Mouse (Mus musculus) heart, embryonic 11.5 days (tissue): Measurements from ENCODE around the gene Morn4. TPM values are rescaled to one million over a fixed set of nuclear protein-coding genes. Genes with fewer than 3 reads are reported as not detected.

ENCODE experiments used
- ATAC-seq: fragments of 200-750 bp; cut with Nextera tagmentation; replicated peaks from 2 replicates; pipeline ENCODE4 v1.8.0; 2017; ENCODE audit warnings: moderate library complexity; ENCODE audit not compliant: insufficient number of reproducible peaks, low FRiP score, low TSS enrichment
- H3K27ac ChIP-seq: fragments of 300-500 bp; sonication (generic); 2 replicates; pipeline ENCODE4 v1.5.1; 2014; ENCODE audit warnings: mild to moderate bottlenecking, low read depth, low read length
- H3K27me3 ChIP-seq: fragments of 300-500 bp; sonication (generic); 2 replicates; pipeline ENCODE4 v1.6.1; 2014; ENCODE audit warnings: mild to moderate bottlenecking, low read length, mixed read lengths; ENCODE audit not compliant: control insufficient read depth, insufficient read depth
- H3K36me3 ChIP-seq: fragments of 300-500 bp; sonication (generic); 2 replicates; pipeline ENCODE4 v1.6.1; 2014; ENCODE audit warnings: mild to moderate bottlenecking, low read length, moderate library complexity, mixed read lengths; ENCODE audit not compliant: control insufficient read depth, insufficient read depth
- H3K4me1 ChIP-seq: fragments of 300-500 bp; sonication (generic); 2 replicates; pipeline ENCODE4 v1.6.1; 2014; ENCODE audit warnings: low read length; ENCODE audit not compliant: control insufficient read depth, insufficient read depth
- H3K4me2 ChIP-seq: fragments of 300-500 bp; sonication (generic); 2 replicates; pipeline ENCODE4 v1.6.1; 2014; ENCODE audit warnings: mild to moderate bottlenecking, moderate library complexity
- H3K4me3 ChIP-seq: fragments of 300-500 bp; sonication (generic); 2 replicates; pipeline ENCODE4 v1.5.1; 2014; ENCODE audit warnings: low read depth, low read length
- H3K9ac ChIP-seq: fragments of 300-500 bp; sonication (generic); 2 replicates; pipeline ENCODE4 v1.6.1; 2014; ENCODE audit warnings: mild to moderate bottlenecking, low read depth, low read length, moderate library complexity
- H3K9me3 ChIP-seq: fragments of 300-500 bp; sonication (generic); replicated peaks from 2 replicates; pipeline ENCODE4 v1.6.1; 2016; ENCODE audit warnings: low read length; ENCODE audit not compliant: control insufficient read depth
- WGBS: fragments of 180-500 bp; shearing (Covaris S2); extraction: QIAGEN DNeasy Blood & Tissue Kit; methylation state at CpG from one replicate; pipeline ENCODE4 v1.1.7; 2014; ENCODE audit not compliant: insufficient replicate concordance; 5-methylcytosine and 5-hydroxymethylcytosine counted together
- polyA plus RNA-seq: library from polyadenylated mRNA; unstranded; fragments of >200 nt; fragmentation: Nextera tagmentation; extraction: Ambion mirVana; gene quantifications from 2 replicates; pipeline ENCODE4 v1.2.1, GENCODE M21; 2014

Gene Morn4
- polyA plus RNA-seq, 1 experiment from 2014 or later = 18.7 TPM

DNA sequence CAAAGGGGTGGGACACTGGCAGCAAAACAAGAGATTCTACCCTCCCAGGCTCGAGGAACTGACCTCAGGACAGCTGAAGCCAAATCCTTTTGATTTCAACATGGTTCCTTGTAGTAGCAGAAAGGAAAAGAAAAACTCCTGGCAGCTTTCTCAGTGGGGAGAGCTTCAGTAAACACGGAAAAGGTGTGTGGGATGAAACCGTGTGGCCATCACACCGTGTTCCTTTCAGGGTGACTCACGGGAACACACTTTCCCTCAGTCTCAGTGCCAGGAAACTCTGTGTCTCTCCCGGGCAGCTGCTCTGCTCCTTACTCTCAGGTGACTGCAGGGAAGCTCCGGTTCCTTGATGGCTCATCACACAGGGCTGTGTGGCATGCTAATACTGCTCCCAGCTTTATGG is 27.7 kb downstream of the Morn4 start:
- no peak overlapping the region for H3K27ac ChIP-seq
- H3K36me3 ChIP-seq = no peaks in the 10 kb centered on the region
- no peak for ATAC-seq
- H3K9me3 ChIP-seq = no peaks in the 10 kb centered on the region
- WGBS = 70% methylated on average over 7 of the region's 7 CpGs
- H3K4me1 ChIP-seq = no peaks in the 10 kb centered on the region
- no peaks in the 10 kb centered on the region for H3K27me3 ChIP-seq
- no peak overlapping the region for H3K4me3 ChIP-seq
- no peak overlapping the region for H3K4me2 ChIP-seq
- no peak overlapping the region for H3K9ac ChIP-seq

DNA sequence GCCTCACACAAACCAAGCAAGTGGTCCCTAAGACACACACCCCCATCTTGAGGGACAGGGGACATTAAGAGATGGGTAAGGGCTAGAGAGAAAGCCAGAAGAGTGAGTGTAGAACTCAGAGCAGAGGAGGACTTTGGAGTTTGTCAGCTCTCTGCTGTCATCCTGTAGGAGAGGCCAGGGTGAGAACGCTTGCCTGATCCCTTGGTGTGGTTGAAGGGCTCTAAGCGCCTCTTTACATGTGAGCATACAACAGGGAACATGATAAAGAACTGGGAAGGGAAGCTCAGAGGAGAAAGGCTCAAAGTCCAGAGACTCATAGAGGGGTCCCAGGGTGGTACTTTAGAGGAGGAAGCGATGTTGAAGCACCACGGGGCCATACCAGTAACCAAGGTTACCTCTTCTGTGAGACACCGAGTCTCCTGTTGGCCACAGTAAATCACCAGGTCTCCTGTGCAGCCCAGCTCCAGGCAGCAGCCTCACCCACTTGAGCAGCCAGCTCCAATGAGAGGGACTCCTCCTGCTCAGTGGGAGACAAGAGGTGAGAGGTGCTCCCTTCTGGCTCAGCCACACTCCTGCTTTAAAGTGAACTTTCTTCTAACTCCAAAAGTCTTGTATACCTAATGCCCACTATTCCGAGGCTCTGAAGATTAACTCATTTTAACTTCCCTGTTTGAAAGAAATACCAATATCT is 29.3 kb downstream of the Morn4 start:
- WGBS = 60% methylated on average over 6 of the region's 6 CpGs
- no peak for ATAC-seq

DNA sequence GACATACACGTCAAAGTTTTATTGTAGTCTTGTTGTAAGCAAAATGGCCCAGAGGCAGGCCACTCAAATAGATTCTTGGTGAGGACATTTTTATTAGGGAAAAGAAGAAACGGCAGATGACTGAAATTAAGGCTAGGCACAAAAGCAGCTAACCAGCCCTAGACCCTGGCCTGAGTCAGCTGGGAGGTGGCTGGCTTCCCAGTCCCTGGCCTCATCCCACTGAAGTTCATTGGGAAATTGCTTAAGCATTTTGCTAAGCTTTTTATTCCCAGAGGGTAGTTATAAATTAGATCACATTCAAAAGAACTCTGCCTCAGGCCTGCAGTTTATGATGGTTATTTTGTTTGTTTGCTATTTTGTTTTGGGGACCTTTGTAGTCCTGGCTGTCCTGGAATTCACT is 30.3 kb downstream of the Morn4 start:
- ATAC-seq = no peak
- Histone ChIP-seq H3K4me3 (no peak overlapping the region), H3K27ac (no peak overlapping the region), H3K4me2 (no peak overlapping the region), H3K4me1 (no peaks in the 10 kb centered on the region), H3K27me3 (no peaks in the 10 kb centered on the region), H3K9me3 (no peaks in the 10 kb centered on the region), H3K9ac (no peak overlapping the region), H3K36me3 (no peaks in the 10 kb centered on the region)
- 75% methylated on average over 2 of the region's 2 CpGs for WGBS

More for the DNA sequence above, 29.3 kb downstream of the Morn4 start:
- no peaks in the 10 kb centered on the region for H3K27me3 ChIP-seq
- H3K4me3 ChIP-seq = no peak overlapping the region
- no peaks in the 10 kb centered on the region for H3K4me1 ChIP-seq
- H3K9ac ChIP-seq = no peak overlapping the region
- H3K9me3 ChIP-seq = no peaks in the 10 kb centered on the region
- no peak overlapping the region for H3K27ac ChIP-seq
- H3K4me2 ChIP-seq = no peak overlapping the region
- no peaks in the 10 kb centered on the region for H3K36me3 ChIP-seq

DNA sequence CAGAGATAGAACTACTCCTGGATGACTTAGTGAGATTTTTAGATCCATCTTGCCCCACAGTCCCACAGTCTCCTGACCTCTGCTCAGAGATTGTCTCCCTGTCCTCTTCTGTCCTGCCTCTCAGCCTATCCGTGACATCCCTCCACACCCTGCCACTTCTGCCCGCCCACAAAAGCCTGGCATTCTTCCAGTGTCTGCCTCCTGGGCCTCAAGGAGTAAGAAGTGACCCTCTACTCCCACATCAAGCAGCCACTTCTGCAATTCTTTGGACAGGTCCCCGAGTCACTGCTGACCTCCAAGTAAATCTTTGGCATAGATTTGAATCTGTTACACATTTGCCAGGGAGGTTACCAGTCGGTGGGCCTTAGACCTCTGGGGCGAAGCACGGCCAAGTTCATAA is 31.9 kb downstream of the Morn4 start:
- H3K36me3 ChIP-seq = no peaks in the 10 kb centered on the region
- 76% methylated on average over 6 of the region's 6 CpGs for WGBS
- no peak overlapping the region for H3K4me3 ChIP-seq
- H3K9ac ChIP-seq = no peak overlapping the region
- no peaks in the 10 kb centered on the region for H3K27me3 ChIP-seq
- no peak overlapping the region for H3K4me2 ChIP-seq
- no peak for ATAC-seq
- no peaks in the 10 kb centered on the region for H3K4me1 ChIP-seq
- H3K9me3 ChIP-seq = no peaks in the 10 kb centered on the region
- H3K27ac ChIP-seq = no peak overlapping the region

DNA sequence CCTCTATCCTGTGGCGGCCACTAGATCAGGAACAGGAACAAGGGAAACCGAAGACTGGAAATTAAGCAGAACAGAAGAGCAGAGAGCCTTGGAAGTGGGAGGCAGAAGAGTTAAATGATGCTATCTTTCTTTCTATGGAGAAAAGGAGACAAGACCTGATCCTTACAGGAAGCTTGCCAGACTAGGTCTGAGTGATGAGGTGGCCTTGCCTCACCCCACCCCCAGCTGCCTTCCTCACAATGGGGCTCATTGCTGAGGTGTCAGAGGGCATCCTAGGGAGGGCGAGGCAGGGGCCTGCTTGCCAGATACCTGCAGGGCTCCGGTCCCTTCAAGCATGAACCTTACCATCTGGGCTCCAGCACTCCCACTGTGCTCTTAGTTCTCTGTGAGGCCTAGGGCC is 34.2 kb downstream of the Morn4 start, which contains the start of gene 4933411K16Rik:
Gene 4933411K16Rik (plus strand): TSS at position 301 of the 400 bp plus-strand sequence.
- no peak within 1 kb of the TSS for H3K4me3 ChIP-seq
- no peaks in the 10 kb centered on the region for H3K4me1 ChIP-seq
- no peak for ATAC-seq
- no peaks in the 10 kb centered on the region for H3K9me3 ChIP-seq
- no peaks in the 10 kb centered on the region for H3K36me3 ChIP-seq
- 59% methylated on average over 4 of the region's 4 CpGs for WGBS
- no peaks in the 10 kb centered on the region for H3K27me3 ChIP-seq
- H3K4me2 ChIP-seq = no peak within 1 kb of the TSS
- H3K27ac ChIP-seq = no peak within 1 kb of the TSS
- no peak within 1 kb of the TSS for H3K9ac ChIP-seq

DNA sequence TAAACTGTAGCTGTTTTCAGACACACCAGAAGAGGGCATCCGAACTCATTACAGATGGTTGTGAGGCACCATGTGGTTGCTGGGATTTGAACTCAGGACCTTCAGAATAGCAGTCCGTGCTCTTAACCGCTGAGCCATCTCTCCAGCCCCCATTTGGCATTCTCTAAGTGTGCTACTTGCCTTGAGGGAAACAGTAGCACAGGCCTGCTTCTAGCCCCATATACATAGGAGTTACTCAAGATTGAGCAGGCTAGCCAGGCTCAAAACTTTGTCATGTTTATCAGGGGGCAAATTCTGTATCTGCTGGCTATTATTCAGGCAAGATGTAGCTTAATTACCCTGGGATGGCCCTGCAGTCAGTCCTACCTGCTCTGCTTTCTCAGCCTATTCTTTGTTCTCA is 34.8 kb downstream of the Morn4 start:
- no peak overlapping the region for H3K9ac ChIP-seq
- H3K9me3 ChIP-seq = no peaks in the 10 kb centered on the region
- no peaks in the 10 kb centered on the region for H3K4me1 ChIP-seq
- H3K27ac ChIP-seq = no peak overlapping the region
- ATAC-seq = no peak
- no peaks in the 10 kb centered on the region for H3K27me3 ChIP-seq
- WGBS = 75% methylated on average over 3 of the region's 3 CpGs
- no peaks in the 10 kb centered on the region for H3K36me3 ChIP-seq
- no peak overlapping the region for H3K4me3 ChIP-seq
- H3K4me2 ChIP-seq = no peak overlapping the region

DNA sequence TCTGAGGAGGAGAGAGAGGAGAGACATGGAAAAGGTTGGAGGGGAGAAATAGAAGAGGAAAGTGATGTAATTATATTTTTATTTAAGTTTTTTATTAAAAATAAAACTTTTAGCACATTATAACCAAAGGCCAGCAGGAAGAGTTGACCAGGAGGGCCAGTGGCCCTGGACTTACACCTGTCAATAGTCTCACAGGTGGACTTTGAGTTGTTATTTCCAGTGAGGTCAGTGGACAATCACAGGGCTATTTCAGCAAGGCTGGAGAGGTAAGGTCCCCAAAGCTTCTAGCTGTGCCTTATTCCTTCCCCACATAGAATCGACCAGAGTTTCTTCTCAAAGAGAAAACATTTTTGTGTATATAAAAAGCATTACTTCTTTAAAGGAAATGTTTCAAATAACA is 35.9 kb downstream of the Morn4 start:
- H3K4me2 ChIP-seq = no peak overlapping the region
- no peaks in the 10 kb centered on the region for H3K9me3 ChIP-seq
- 0 out of 2 replicates have a peak, but pooled peaks cover 4% of the 10 kb centered on the region for H3K4me1 ChIP-seq
- no peak overlapping the region for H3K4me3 ChIP-seq
- no peak overlapping the region for H3K27ac ChIP-seq
- no peaks in the 10 kb centered on the region for H3K27me3 ChIP-seq
- H3K36me3 ChIP-seq = no peaks in the 10 kb centered on the region
- 71% methylated on average over 1 of the region's 1 CpGs for WGBS
- H3K9ac ChIP-seq = no peak overlapping the region
- ATAC-seq = no peak

DNA sequence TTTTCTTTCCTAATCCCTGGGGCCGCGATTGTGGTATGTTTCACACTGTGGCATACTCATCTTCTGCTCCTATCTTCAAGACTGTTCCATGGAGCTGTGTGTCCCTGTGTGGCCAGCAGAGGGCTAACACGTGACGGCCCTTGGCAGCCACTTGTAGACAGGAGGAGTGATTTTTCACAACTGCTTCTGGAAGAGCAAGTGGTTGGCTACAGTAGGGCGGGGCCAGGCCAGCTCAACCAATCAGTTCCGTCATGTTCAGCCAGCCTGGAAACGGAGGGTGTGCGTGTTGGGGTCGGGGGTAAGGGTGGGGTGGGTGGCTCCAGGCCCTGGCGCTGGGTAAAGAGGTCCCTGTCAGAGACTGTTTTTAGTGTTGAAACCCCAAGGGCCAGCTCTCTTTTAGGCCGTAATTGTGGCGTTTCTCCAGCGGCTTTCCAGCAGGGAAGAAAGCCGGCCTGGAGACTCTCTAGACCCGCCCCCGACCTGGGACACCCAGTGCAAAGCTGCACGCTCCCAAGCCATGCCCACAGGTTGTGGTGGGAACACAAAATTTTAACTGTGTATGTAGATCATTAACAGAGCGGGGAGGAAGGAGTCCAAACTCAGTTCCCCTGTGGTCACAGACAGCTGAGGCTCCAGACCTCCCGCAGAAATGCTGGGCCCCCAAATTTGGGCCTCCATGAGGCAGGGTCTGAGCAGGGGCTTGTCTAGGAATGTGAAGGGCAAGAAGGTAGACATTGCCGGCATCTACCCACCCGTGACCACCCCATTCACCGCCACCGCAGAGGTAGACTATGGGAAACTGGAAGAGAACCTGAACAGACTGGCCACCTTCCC is 40.7 kb downstream of the Morn4 start, which contains the start of gene Hoga1:
Gene Hoga1 (plus strand): TSS at position 342 of the 834 bp plus-strand sequence.
- Histone ChIP-seq H3K9ac (peak within 1 kb of the TSS; percentile 61; the same call in 1 of the 2 replicates), H3K4me3 (peak within 1 kb of the TSS; percentile 34), H3K4me2 (peak within 1 kb of the TSS; percentile 62), H3K27ac (no peak within 1 kb of the TSS), H3K27me3 (peaks cover 1% of the 10 kb centered on the region; the same call in 1 of the 2 replicates), H3K9me3 (no peaks in the 10 kb centered on the region), H3K36me3 (no peaks in the 10 kb centered on the region), H3K4me1 (0 out of 2 replicates have a peak, but pooled peaks cover 4% of the 10 kb centered on the region)
- 18% methylated on average over 23 of the region's 23 CpGs for WGBS
- ATAC-seq = peak; percentile 82
